Mouse (Mus musculus) NIH3T3 (cell line): ENCODE measurements around the gene Ank2.
"Not testable (repeated sequence)": the region's sequence is repeated elsewhere in the genome, so short reads cannot be mapped to it uniquely, and the experiment has no call there.

Source experiments
- DNase-seq: peaks from one replicate; pipeline ENCODE4 v3.0.0-alpha.2; 2012; ENCODE audit warnings: low read depth

Ank2 gene

GRCm38 (mm10) chr3:127481658-127482057 lies 17.5 kb downstream of the Ank2 start:
- DNase-seq = no peak

GRCm38 (mm10) chr3:127480369-127480768 lies 18.8 kb downstream of the Ank2 start:
- DNase-seq = not testable (repeated sequence)

- no peak for DNase-seq
These were observed 25.0 kb downstream of the Ank2 start for GRCm38 (mm10) chr3:127474115-127474514.

- DNase-seq = no peak
These were observed 29.9 kb downstream of the Ank2 start for GRCm38 (mm10) chr3:127469164-127469752.

GRCm38 (mm10) chr3:127468569-127468968 lies 30.6 kb downstream of the Ank2 start:
- DNase-seq = no peak

- no peak for DNase-seq
These were observed 35.2 kb downstream of the Ank2 start for GRCm38 (mm10) chr3:127463816-127464480.

GRCm38 (mm10) chr3:127463165-127463564 lies 36.0 kb downstream of the Ank2 start:
- DNase-seq = no peak

GRCm38 (mm10) chr3:127462413-127462812 lies 36.7 kb downstream of the Ank2 start:
- DNase-seq = no peak

- no peak for DNase-seq
These were observed 38.2 kb downstream of the Ank2 start for GRCm38 (mm10) chr3:127460891-127461437.

GRCm38 (mm10) chr3:127459858-127460257 lies 39.3 kb downstream of the Ank2 start:
- DNase-seq = no peak

GRCm38 (mm10) chr3:127458925-127459324 lies 40.2 kb downstream of the Ank2 start:
- DNase-seq = no peak

GRCm38 (mm10) chr3:127458420-127458798 lies 40.7 kb downstream of the Ank2 start:
- no peak for DNase-seq

- peak; percentile 60 for DNase-seq
These were observed 41.3 kb downstream of the Ank2 start for GRCm38 (mm10) chr3:127457761-127458419.

GRCm38 (mm10) chr3:127453738-127454137 lies 45.4 kb downstream of the Ank2 start:
- peak; percentile 40 for DNase-seq

- DNase-seq = no peak
These were observed 45.9 kb downstream of the Ank2 start for GRCm38 (mm10) chr3:127453254-127453653.

GRCm38 (mm10) chr3:127452233-127452632 lies 46.9 kb downstream of the Ank2 start:
- peak; percentile 21 for DNase-seq

GRCm38 (mm10) chr3:127451741-127452140 lies 47.4 kb downstream of the Ank2 start:
- DNase-seq = no peak

GRCm38 (mm10) chr3:127451070-127451469 lies 48.1 kb downstream of the Ank2 start:
- peak; percentile 62 for DNase-seq

- peak; percentile 77 for DNase-seq
These were observed 53.0 kb downstream of the Ank2 start for GRCm38 (mm10) chr3:127446173-127446572.

- no peak for DNase-seq
These were observed 65.9 kb downstream of the Ank2 start for GRCm38 (mm10) chr3:127433291-127433690.

- no peak for DNase-seq
These were observed 69.3 kb downstream of the Ank2 start for GRCm38 (mm10) chr3:127429866-127430265.

GRCm38 (mm10) chr3:127428527-127428926 lies 70.6 kb downstream of the Ank2 start:
- peak; percentile 39 for DNase-seq

- DNase-seq = no peak
These were observed 82.2 kb downstream of the Ank2 start for GRCm38 (mm10) chr3:127416950-127417349.
